Mouse (Mus musculus): ENCODE measurements around the gene Bet1l.
"Not testable (repeated sequence)": the region's sequence is repeated elsewhere in the genome, so short reads cannot be mapped to it uniquely, and the experiment has no call there.

Bet1l gene

GRCm38 (mm10) chr7:140857550-140858505 lies at the start of gene Bet1l:
Bet1l (minus strand) TSS chr7:140857577.
- DNase-seq = no peak

DNA sequence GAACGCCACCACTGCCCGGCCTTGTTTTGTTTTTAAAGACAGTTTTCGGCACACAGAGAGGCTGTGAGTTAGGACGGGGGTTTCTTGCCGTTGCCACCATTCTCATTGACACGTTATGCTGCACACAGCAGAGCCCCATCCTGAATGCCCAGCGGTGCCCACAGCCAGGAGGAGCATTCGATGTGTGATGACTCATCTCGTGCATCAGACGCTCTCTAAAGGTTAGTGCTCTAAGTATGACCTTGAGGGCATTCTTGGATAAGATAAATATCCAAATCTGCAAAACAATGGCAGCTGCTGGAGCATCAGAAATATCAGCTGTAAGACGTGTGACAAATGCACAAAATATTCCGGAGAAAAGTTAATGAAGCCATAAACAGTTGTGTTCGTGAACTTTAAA lies 49.8 kb upstream of the Bet1l start:
- no peak for DNase-seq

DNA sequence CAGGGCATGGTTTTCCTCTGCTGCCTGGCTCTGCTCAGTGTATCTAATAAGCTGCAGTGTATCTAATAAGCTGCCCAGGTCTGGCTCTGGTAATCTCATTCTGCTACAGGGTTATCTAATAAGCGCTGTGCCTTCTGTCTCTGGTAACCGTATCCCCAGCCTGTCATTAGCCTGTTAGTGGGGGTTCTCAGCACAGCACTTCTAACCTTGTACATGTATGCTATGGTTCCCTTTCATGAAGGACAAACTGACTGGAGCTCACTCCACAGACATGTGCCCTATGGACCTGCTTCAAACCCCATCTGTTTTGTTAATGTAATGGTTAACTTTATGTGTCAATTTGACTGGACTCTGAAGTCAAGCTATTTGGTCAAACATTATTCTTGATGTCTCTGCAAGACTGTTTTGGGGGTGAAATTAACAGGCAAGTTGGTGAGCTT lies 48.3 kb upstream of the Bet1l start:
- no peak for DNase-seq

DNA sequence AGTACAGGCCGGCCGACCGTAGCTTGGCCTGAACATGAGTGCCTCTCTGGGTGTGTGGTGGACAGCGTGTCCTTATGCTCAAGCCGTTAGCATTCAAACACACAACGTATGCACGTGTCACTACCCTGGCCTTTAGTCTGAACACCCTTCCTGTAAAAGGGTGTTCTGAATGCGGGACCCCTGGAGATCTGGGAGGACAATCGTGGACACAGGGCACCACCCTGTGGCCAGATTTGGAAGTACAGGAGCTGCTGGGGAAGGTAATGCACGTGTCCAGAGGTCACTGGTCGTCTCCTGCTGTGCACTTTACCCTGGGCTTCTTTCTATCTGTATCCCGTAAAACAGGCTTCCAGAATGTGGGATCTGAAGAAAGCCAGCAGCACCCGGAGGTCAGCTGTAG lies 45.8 kb upstream of the Bet1l start:
- peak; percentile 48 for DNase-seq

DNA sequence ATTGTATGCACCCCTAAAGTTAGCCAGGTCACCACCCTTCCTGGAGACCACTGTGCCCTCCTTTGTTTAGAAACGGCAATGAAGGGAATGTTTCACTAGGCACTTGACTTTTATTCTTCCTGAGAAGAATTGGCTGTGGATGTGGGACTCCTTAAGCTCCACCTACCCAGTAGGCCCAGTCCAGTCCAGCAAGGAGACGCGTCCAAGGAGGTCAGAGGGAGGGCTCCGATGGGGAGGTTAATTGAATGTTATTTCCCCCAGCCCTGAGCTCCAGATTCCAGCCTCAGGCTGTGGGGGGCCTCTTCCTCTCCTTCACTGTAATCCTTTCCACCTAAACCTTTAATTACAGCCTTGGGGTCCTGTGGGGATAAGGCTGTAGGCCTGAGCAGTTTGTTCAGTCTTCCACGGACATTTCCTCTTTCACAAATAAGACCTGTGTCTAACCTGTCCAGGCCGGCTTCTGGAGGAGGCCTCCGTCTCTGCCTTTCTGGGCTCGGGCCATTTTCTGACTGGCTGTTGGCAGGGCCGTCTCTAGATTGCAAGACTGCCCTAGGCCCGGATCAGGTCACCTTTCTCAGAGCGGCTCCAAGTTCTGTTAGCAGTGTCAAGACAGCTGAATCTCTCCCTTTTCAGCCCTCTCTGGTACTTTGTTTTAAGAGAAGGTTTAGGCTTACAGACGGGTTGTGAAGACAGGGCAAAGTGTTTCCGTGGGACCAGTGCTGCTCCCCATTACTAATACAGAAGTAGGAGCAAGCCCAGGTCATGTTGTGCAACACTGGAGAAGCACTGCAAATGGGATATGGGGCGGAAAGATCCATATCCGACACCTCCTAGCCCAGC lies 44.9 kb upstream of the Bet1l start:
- DNase-seq = no peak

- DNase-seq = no peak
Measured at GRCm38 (mm10) chr7:140900220-140900619, 42.8 kb upstream of the Bet1l start, which contains the start of gene Cox8b. Cox8b (minus strand) TSS chr7:140900446.

GRCm38 (mm10) chr7:140899121-140899520 lies 41.7 kb upstream of the Bet1l start:
- no peak for DNase-seq

DNA sequence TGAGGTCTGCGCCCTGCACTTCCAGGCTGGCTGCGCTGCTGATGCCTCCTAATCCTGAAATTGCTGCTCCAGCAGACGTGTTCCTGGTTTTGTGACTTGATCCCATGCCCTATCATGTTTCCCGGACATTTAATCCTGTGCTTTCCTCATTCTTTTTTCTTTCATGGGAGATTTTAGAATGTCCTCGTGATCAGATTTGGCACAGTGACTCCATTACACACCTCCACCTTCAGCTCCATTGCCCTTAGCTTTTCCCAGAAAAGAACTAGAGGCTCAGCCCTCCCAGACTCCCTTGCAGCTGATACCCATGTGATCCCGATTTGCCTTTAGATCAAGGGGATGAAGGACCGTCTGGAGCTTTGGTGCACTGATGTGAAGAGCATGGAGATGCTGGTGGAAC lies 40.5 kb upstream of the Bet1l start:
- DNase-seq = no peak

GRCm38 (mm10) chr7:140894611-140895010 lies 37.2 kb upstream of the Bet1l start:
- no peak for DNase-seq

DNA sequence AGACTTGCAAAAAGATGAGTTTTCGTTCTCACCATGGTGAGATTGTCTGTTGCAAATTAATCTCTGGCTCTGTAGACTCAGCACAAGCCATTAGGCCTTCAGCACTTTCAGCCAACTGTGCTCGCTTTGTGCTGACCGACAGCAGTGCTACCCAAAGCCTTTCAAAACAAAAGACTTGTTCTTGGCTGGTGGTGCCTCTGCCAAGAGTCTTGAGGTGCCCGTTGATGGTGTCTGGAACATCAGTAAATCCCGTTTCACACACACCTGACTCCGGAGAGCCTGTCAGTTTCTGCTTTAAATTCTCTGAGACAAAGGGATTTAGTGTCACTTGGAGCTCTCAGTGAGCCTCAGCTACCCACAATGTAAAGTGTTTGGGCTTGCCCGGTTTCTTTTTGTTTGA lies 36.7 kb upstream of the Bet1l start:
- no peak for DNase-seq

- DNase-seq = not testable (repeated sequence)
Measured at GRCm38 (mm10) chr7:140890636-140891035, 33.3 kb upstream of the Bet1l start.

DNA sequence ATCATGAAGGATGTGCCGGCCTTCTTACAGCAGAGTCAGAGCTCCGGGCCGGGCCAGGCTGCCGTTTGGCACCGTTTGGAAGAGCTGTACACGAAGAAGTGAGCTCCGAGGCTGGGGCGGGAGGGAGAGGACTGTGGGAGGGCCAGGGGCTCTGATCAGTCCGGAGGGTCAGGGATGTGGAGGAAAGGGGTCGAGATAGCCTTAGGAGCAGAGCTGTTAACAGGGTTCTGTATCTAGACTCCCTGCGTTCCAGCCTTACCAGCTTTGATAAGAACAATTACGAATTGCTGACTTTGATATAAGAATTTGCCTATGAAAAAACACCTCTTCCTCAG lies 25.1 kb upstream of the Bet1l start:
- no peak for DNase-seq

GRCm38 (mm10) chr7:140881696-140882468 lies 24.5 kb upstream of the Bet1l start, which contains the start of the genes Psmd13 and Sirt3:
Psmd13 (plus strand) TSS chr7:140881968.
Sirt3 (minus strand) TSS chr7:140882309.
- peak; percentile 95 for DNase-seq

GRCm38 (mm10) chr7:140880865-140881515 lies 23.6 kb upstream of the Bet1l start:
- DNase-seq = no peak

DNA sequence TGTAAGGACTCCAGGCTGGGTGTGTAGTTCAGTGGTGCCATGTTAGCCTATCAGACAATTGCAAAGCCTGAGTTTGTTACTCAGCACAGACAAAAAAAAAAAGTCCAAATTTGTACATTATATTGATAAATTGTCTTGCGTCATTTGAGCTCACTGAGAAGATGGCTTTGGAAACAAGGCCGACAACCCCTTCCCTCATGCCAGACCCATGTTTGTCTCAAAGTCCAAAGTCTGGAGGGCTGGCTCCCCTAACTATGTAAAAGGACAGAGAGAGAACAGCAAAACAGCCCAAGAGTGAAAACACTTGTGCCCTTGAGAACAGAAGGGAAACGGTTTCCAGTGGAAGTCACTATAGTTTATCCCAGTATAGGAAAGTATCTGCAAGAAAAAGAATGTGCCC lies 23.0 kb upstream of the Bet1l start:
- DNase-seq = no peak

GRCm38 (mm10) chr7:140879355-140879754 lies 22.0 kb upstream of the Bet1l start:
- no peak for DNase-seq

DNA sequence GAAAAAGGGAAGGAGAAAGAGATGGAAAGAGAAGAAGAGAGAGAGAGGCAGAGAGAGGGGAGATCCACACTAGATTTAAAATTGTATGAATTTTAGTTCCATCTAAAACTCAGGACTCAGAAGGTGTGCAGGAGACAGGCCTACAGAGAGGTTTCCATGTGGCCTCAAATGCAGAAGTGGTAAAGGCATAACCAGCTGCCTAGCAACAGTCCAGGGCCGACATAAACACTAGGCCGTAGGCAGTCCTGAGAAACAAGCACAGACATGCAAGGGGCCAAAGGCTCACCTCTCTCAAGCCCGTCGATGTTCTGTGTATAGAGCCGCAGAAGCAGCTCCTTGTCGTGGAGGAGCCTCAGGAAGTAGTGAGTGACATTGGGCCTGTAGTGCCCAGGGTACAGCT lies 20.0 kb upstream of the Bet1l start:
- DNase-seq = no peak

GRCm38 (mm10) chr7:140874224-140874623 lies 16.8 kb upstream of the Bet1l start:
- no peak for DNase-seq

DNA sequence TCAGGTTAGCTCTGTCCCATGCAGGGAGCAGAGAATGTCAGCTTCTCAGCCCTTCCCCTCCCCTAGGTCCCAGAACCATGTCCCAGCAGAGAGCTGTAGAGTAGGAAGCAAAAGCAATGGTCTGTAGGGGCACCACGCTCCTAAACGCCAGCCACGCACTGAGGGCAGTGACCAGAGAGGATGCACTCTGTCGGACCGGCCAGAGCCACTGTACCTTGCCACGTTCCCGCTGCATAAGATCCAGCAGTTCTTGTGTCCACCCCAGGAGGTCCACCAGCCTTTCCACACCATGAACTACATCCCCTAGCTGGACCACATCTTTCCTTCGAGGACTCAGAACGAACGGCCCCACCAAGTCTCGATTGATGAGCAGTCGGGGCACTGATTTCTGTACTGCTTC lies 7.4 kb upstream of the Bet1l start:
- no peak for DNase-seq

DNA sequence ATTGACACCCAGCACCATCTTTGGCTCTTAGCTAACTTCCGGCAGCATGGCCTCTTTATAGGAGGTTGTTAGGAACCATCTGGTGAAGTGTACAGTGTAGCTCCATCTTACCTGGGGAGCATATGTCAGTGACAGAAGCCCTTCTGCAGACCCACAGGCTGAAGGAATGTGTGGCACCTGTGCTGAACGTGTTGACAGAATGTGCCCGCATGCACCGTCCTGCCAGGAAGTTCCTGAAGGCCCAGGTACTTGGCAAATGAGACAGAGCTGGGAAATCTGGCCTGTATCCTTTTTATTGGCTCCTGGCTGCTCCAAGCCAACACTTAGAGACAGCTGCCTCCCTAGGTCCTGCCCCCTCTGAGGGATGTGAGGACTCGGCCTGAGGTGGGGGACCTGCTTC lies 3.4 kb upstream of the Bet1l start:
- DNase-seq = no peak

DNA sequence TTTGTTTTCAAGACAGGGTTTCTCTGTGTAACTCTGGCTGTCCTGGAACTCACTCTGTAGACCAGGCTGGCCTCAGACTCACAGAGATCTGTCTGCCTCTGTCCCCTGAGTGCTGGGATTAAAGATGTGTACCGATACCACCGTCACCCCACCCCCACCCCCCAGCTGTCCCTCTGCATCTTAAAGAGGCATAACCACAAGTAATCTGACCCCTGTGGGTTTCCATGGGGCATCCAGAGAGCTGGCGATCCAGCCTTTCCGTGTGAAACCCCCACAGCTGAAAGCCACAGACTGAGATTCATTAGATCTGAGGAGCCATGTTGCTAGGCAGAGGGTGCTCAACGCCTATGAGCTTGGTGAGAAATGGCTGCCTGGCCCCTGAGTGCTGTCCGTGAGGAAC lies 2.6 kb upstream of the Bet1l start:
- DNase-seq = no peak

GRCm38 (mm10) chr7:140858746-140859145 lies 1.4 kb upstream of the Bet1l start:
- no peak for DNase-seq
